Mouse (Mus musculus): ENCODE results near the gene Megf8. TPM values are rescaled to one million over a fixed set of nuclear protein-coding genes. Genes with fewer than 3 reads are reported as not detected.
A peak's percentile ranks its signal among the peaks of the same experiment; 100 is the strongest.

Megf8 gene
- polyA plus RNA-seq, 1 experiment from 2014 or later, result 15.4 TPM

GRCm38 (mm10) chr7:25401551-25401950 lies 84.6 kb downstream of the Megf8 start:
- Histone ChIP-seq H3K27me3 (replicated peaks; ENCODE audit: control insufficient read depth, insufficient read depth, low read length) (no peaks in the 10 kb centered on the region), H3K4me2 (ENCODE audit: low read depth, low read length) (no peak overlapping the region), H3K9ac (ENCODE audit: low read depth, low read length) (no peak overlapping the region), H3K36me3 (ENCODE audit: control insufficient read depth, insufficient read depth, low read length) (no peaks in the 10 kb centered on the region), H3K4me1 (ENCODE audit: control insufficient read depth, insufficient read depth, low read length) (no peaks in the 10 kb centered on the region), H3K27ac (replicated peaks; ENCODE audit: low read depth, low read length) (0 out of 2 replicates have a peak overlapping the region, but pooled peaks have one; percentile 1), H3K4me3 (ENCODE audit: low read depth, low read length) (no peak overlapping the region), H3K9me3 (ENCODE audit: control insufficient read depth, low read length) (no peaks in the 10 kb centered on the region)
- ATAC-seq (ENCODE audit: low read depth), result no peak
- 17% methylated on average over 2 of the region's 2 CpGs for WGBS
- DNase-seq (ENCODE audit: low spot score), result no peak

- DNase-seq (ENCODE audit: low spot score) (no peak), ATAC-seq (ENCODE audit: low read depth) (no peak)
- WGBS, result 17% methylated on average over 5 of the region's 5 CpGs
- H3K4me3 ChIP-seq (ENCODE audit: low read depth, low read length), result no peak overlapping the region
- no peaks in the 10 kb centered on the region for H3K9me3 ChIP-seq (ENCODE audit: control insufficient read depth, low read length)
- no peak overlapping the region for H3K9ac ChIP-seq (ENCODE audit: low read depth, low read length)
- H3K36me3 ChIP-seq (ENCODE audit: control insufficient read depth, insufficient read depth, low read length), result no peaks in the 10 kb centered on the region
- 0 out of 2 replicates have a peak overlapping the region, but pooled peaks have one; percentile 1 for H3K27ac ChIP-seq (replicated peaks; ENCODE audit: low read depth, low read length)
- H3K4me1 ChIP-seq (ENCODE audit: control insufficient read depth, insufficient read depth, low read length), result no peaks in the 10 kb centered on the region
- no peaks in the 10 kb centered on the region for H3K27me3 ChIP-seq (replicated peaks; ENCODE audit: control insufficient read depth, insufficient read depth, low read length)
- no peak overlapping the region for H3K4me2 ChIP-seq (ENCODE audit: low read depth, low read length)
Measured at GRCm38 (mm10) chr7:25401986-25402385, 85.0 kb downstream of the Megf8 start.

GRCm38 (mm10) chr7:25402671-25403101 lies 85.7 kb downstream of the Megf8 start:
- no peaks in the 10 kb centered on the region for H3K4me1 ChIP-seq (ENCODE audit: control insufficient read depth, insufficient read depth, low read length)
- ATAC-seq (ENCODE audit: low read depth), result peak; percentile 18; the same call in 1 of the 2 replicates

GRCm38 (mm10) chr7:25406468-25406867 lies 89.5 kb downstream of the Megf8 start:
- ATAC-seq (ENCODE audit: low read depth), result no peak
- Histone ChIP-seq H3K9me3 (ENCODE audit: control insufficient read depth, low read length) (no peaks in the 10 kb centered on the region), H3K27me3 (replicated peaks; ENCODE audit: control insufficient read depth, insufficient read depth, low read length) (no peaks in the 10 kb centered on the region), H3K4me3 (ENCODE audit: low read depth, low read length) (no peak overlapping the region), H3K4me2 (ENCODE audit: low read depth, low read length) (no peak overlapping the region), H3K9ac (ENCODE audit: low read depth, low read length) (no peak overlapping the region), H3K4me1 (ENCODE audit: control insufficient read depth, insufficient read depth, low read length) (no peaks in the 10 kb centered on the region), H3K36me3 (ENCODE audit: control insufficient read depth, insufficient read depth, low read length) (no peaks in the 10 kb centered on the region), H3K27ac (replicated peaks; ENCODE audit: low read depth, low read length) (no peak overlapping the region)
- 89% methylated on average over 7 of the region's 7 CpGs for WGBS
- DNase-seq (ENCODE audit: low spot score), result no peak

More at GRCm38 (mm10) chr7:25402671-25403101, 85.7 kb downstream of the Megf8 start:
- Histone ChIP-seq H3K36me3 (ENCODE audit: control insufficient read depth, insufficient read depth, low read length) (no peaks in the 10 kb centered on the region), H3K27ac (replicated peaks; ENCODE audit: low read depth, low read length) (0 out of 2 replicates have a peak overlapping the region, but pooled peaks have one; percentile 1), H3K4me3 (ENCODE audit: low read depth, low read length) (no peak overlapping the region), H3K9ac (ENCODE audit: low read depth, low read length) (no peak overlapping the region), H3K4me2 (ENCODE audit: low read depth, low read length) (no peak overlapping the region), H3K27me3 (replicated peaks; ENCODE audit: control insufficient read depth, insufficient read depth, low read length) (no peaks in the 10 kb centered on the region), H3K9me3 (ENCODE audit: control insufficient read depth, low read length) (no peaks in the 10 kb centered on the region)
- peak; percentile 69 for DNase-seq (ENCODE audit: low spot score)
- 0% methylated on average over 2 of the region's 2 CpGs for WGBS

- ATAC-seq (ENCODE audit: low read depth) (no peak), DNase-seq (ENCODE audit: low spot score) (peak; percentile 27)
- H3K36me3 ChIP-seq (ENCODE audit: control insufficient read depth, insufficient read depth, low read length), result no peaks in the 10 kb centered on the region
- H3K9ac ChIP-seq (ENCODE audit: low read depth, low read length), result no peak overlapping the region
- no peaks in the 10 kb centered on the region for H3K9me3 ChIP-seq (ENCODE audit: control insufficient read depth, low read length)
- no peak overlapping the region for H3K27ac ChIP-seq (replicated peaks; ENCODE audit: low read depth, low read length)
- 43% methylated on average over 4 of the region's 4 CpGs for WGBS
- H3K4me1 ChIP-seq (ENCODE audit: control insufficient read depth, insufficient read depth, low read length), result no peaks in the 10 kb centered on the region
- H3K27me3 ChIP-seq (replicated peaks; ENCODE audit: control insufficient read depth, insufficient read depth, low read length), result no peaks in the 10 kb centered on the region
- H3K4me2 ChIP-seq (ENCODE audit: low read depth, low read length), result no peak overlapping the region
- H3K4me3 ChIP-seq (ENCODE audit: low read depth, low read length), result no peak overlapping the region
Measured at GRCm38 (mm10) chr7:25409114-25409760, 92.3 kb downstream of the Megf8 start.

GRCm38 (mm10) chr7:25410969-25411615 lies 94.1 kb downstream of the Megf8 start:
- H3K27ac ChIP-seq (replicated peaks; ENCODE audit: low read depth, low read length), result no peak overlapping the region
- DNase-seq (ENCODE audit: low spot score) (no peak), ATAC-seq (ENCODE audit: low read depth) (no peak; the same call in 1 of the 2 replicates)
- no peaks in the 10 kb centered on the region for H3K4me1 ChIP-seq (ENCODE audit: control insufficient read depth, insufficient read depth, low read length)
- H3K4me3 ChIP-seq (ENCODE audit: low read depth, low read length), result no peak overlapping the region
- H3K9ac ChIP-seq (ENCODE audit: low read depth, low read length), result no peak overlapping the region
- no peaks in the 10 kb centered on the region for H3K36me3 ChIP-seq (ENCODE audit: control insufficient read depth, insufficient read depth, low read length)
- 77% methylated on average over 1 of the region's 1 CpGs for WGBS
- H3K27me3 ChIP-seq (replicated peaks; ENCODE audit: control insufficient read depth, insufficient read depth, low read length), result no peaks in the 10 kb centered on the region
- no peaks in the 10 kb centered on the region for H3K9me3 ChIP-seq (ENCODE audit: control insufficient read depth, low read length)
- H3K4me2 ChIP-seq (ENCODE audit: low read depth, low read length), result no peak overlapping the region

GRCm38 (mm10) chr7:25411861-25412260 lies 94.9 kb downstream of the Megf8 start:
- no peaks in the 10 kb centered on the region for H3K36me3 ChIP-seq (ENCODE audit: control insufficient read depth, insufficient read depth, low read length)
- H3K27ac ChIP-seq (replicated peaks; ENCODE audit: low read depth, low read length), result no peak overlapping the region
- H3K4me2 ChIP-seq (ENCODE audit: low read depth, low read length), result no peak overlapping the region
- no peaks in the 10 kb centered on the region for H3K9me3 ChIP-seq (ENCODE audit: control insufficient read depth, low read length)
- no peaks in the 10 kb centered on the region for H3K27me3 ChIP-seq (replicated peaks; ENCODE audit: control insufficient read depth, insufficient read depth, low read length)
- DNase-seq (ENCODE audit: low spot score) (no peak), ATAC-seq (ENCODE audit: low read depth) (no peak)
- no peaks in the 10 kb centered on the region for H3K4me1 ChIP-seq (ENCODE audit: control insufficient read depth, insufficient read depth, low read length)
- H3K9ac ChIP-seq (ENCODE audit: low read depth, low read length), result no peak overlapping the region
- H3K4me3 ChIP-seq (ENCODE audit: low read depth, low read length), result no peak overlapping the region
- 82% methylated on average over 3 of the region's 3 CpGs for WGBS

GRCm38 (mm10) chr7:25412833-25413441 lies 96.0 kb downstream of the Megf8 start, which contains the start of gene Cxcl17:
TSS of gene Cxcl17 (minus strand) at chr7:25412886.
- no peaks in the 10 kb centered on the region for H3K27me3 ChIP-seq (replicated peaks; ENCODE audit: control insufficient read depth, insufficient read depth, low read length)
- no peak within 1 kb of the TSS for H3K27ac ChIP-seq (replicated peaks; ENCODE audit: low read depth, low read length)
- WGBS, result 34% methylated on average over 7 of the region's 7 CpGs
- H3K9me3 ChIP-seq (ENCODE audit: control insufficient read depth, low read length), result no peaks in the 10 kb centered on the region
- DNase-seq (ENCODE audit: low spot score) (no peak), ATAC-seq (ENCODE audit: low read depth) (no peak)
- H3K4me3 ChIP-seq (ENCODE audit: low read depth, low read length), result no peak within 1 kb of the TSS
- H3K9ac ChIP-seq (ENCODE audit: low read depth, low read length), result no peak within 1 kb of the TSS
- H3K36me3 ChIP-seq (ENCODE audit: control insufficient read depth, insufficient read depth, low read length), result no peaks in the 10 kb centered on the region
- H3K4me2 ChIP-seq (ENCODE audit: low read depth, low read length), result no peak within 1 kb of the TSS
- H3K4me1 ChIP-seq (ENCODE audit: control insufficient read depth, insufficient read depth, low read length), result no peaks in the 10 kb centered on the region
